Mouse (Mus musculus) CH12.LX (cell line): ENCODE data around the gene Tbx22. TPM values are rescaled to one million over a fixed set of nuclear protein-coding genes. Genes with fewer than 3 reads are reported as not detected.

ENCODE experiments used
- DNase-seq: peaks from one replicate; pipeline ENCODE4 v3.0.0-alpha.2; 2013; ENCODE audit errors: extremely low read depth
- H3K27ac ChIP-seq: 2 replicates; pipeline ENCODE4 v1.5.1; 2012; ENCODE audit warnings: low read depth, mild to moderate bottlenecking, control low read depth, moderate library complexity; ENCODE audit not compliant: insufficient read depth
- H3K27me3 ChIP-seq: replicated peaks from 2 replicates; pipeline ENCODE3; 2012; ENCODE audit warnings: inconsistent platforms
- H3K36me3 ChIP-seq, 2 experiments: replicated peaks in 1 of 2; 2 replicates each; pipeline versions ENCODE3 to v1.6.1; 2012; ENCODE audit warnings: inconsistent platforms in 1 of 2, low read length in 1 of 2, mild to moderate bottlenecking in 1 of 2, mixed read lengths in 1 of 2, moderate library complexity in 1 of 2; ENCODE audit not compliant: control insufficient read depth in 1 of 2, insufficient read depth in 1 of 2
- H3K4me1 ChIP-seq, 2 experiments: 2 replicates each; pipeline ENCODE4 v1.6.1; 2012; ENCODE audit warnings: inconsistent platforms in 1 of 2, moderate library complexity in 1 of 2; ENCODE audit not compliant: insufficient read depth in 2 of 2, control insufficient read depth in 1 of 2
- H3K4me2 ChIP-seq: 2 replicates; pipeline ENCODE4 v1.6.1; 2012; ENCODE audit warnings: low read depth, mild to moderate bottlenecking, control low read depth; ENCODE audit not compliant: poor library complexity, insufficient read depth, severe bottlenecking
- H3K4me3 ChIP-seq, 3 experiments: fragments of 150-350 bp in 1 of 3; sonication (generic) in 1 of 3; replicated peaks in 1 of 3; 2 replicates each; pipeline versions ENCODE3 to v1.5.1; 2011 to 2012; ENCODE audit warnings: low read depth in 2 of 3, low read length in 2 of 3, mild to moderate bottlenecking in 2 of 3, moderate library complexity in 2 of 3, control low read depth in 1 of 3, improper control_type of control experiment in 1 of 3, inconsistent platforms in 1 of 3, mixed read lengths in 1 of 3; ENCODE audit not compliant: poor library complexity in 1 of 3
- H3K79me2 ChIP-seq: replicated peaks from 2 replicates; pipeline ENCODE4 v1.6.1; 2012; ENCODE audit warnings: mild to moderate bottlenecking, moderate library complexity; ENCODE audit not compliant: control insufficient read depth, poor library complexity, insufficient read depth, severe bottlenecking; ENCODE audit errors: extremely low read depth
- H3K9ac ChIP-seq: 2 replicates; pipeline ENCODE4 v1.6.1; 2012; ENCODE audit warnings: low read depth, mild to moderate bottlenecking, control low read depth, moderate library complexity; ENCODE audit not compliant: insufficient read depth
- H3K9me3 ChIP-seq: replicated peaks from 2 replicates; pipeline ENCODE3; 2012; ENCODE audit warnings: low read length, inconsistent platforms, mixed read lengths
- BHLHE40 ChIP-seq: IDR thresholded peaks from 2 replicates; pipeline ENCODE4 v1.6.1; 2011; ENCODE audit warnings: mild to moderate bottlenecking, low read depth, low read length, improper control_type of control experiment
- CHD2 ChIP-seq: IDR thresholded peaks from 2 replicates; pipeline ENCODE4 v1.6.1; 2011; ENCODE audit warnings: low read length, improper control_type of control experiment
- CTCF ChIP-seq, 2 experiments: IDR thresholded peaks in 1 of 2; conservative IDR thresholded peaks in 1 of 2; 2 replicates each; pipeline ENCODE4 v1.5.1; 2011 to 2012; ENCODE audit warnings: low read depth in 2 of 2, low read length in 2 of 2, improper control_type of control experiment in 1 of 2, inconsistent platforms in 1 of 2, mild to moderate bottlenecking in 1 of 2, moderate library complexity in 1 of 2
- E2F4 ChIP-seq: IDR thresholded peaks from 2 replicates; pipeline ENCODE4 v1.6.1; 2011; ENCODE audit warnings: low read depth, low read length, improper control_type of control experiment; ENCODE audit not compliant: insufficient replicate concordance
- ELF1 ChIP-seq: IDR thresholded peaks from 2 replicates; pipeline ENCODE4 v1.6.1; 2014; ENCODE audit warnings: low read depth, mild to moderate bottlenecking, inconsistent platforms, low read length, improper control_type of control experiment
- EP300 ChIP-seq: IDR thresholded peaks from 2 replicates; pipeline ENCODE4 v1.6.1; 2011; ENCODE audit warnings: low read length, improper control_type of control experiment
- GABPA ChIP-seq: IDR thresholded peaks from 2 replicates; pipeline ENCODE4 v1.6.1; 2012; ENCODE audit warnings: low read depth, low read length, improper control_type of control experiment, inconsistent platforms; ENCODE audit not compliant: insufficient replicate concordance
- IRF4 ChIP-seq: IDR thresholded peaks from 2 replicates; pipeline ENCODE4 v1.6.1; 2014; ENCODE audit warnings: low read depth, mild to moderate bottlenecking, inconsistent platforms, low read length, improper control_type of control experiment
- JUN ChIP-seq: IDR thresholded peaks from 2 replicates; pipeline ENCODE4 v1.6.1; 2011; ENCODE audit warnings: low read depth, mild to moderate bottlenecking, low read length, improper control_type of control experiment, moderate library complexity; ENCODE audit not compliant: insufficient read depth
- JUND ChIP-seq: conservative IDR thresholded peaks from 2 replicates; pipeline ENCODE4 v1.6.1; 2011; ENCODE audit warnings: low read depth, low read length, improper control_type of control experiment
- MAFK ChIP-seq: IDR thresholded peaks from 2 replicates; pipeline ENCODE4 v1.6.1; 2011; ENCODE audit warnings: low read length, improper control_type of control experiment; ENCODE audit not compliant: insufficient replicate concordance
- MAX ChIP-seq: IDR thresholded peaks from 2 replicates; pipeline ENCODE4 v1.6.1; 2011; ENCODE audit warnings: low read length, improper control_type of control experiment
- MYC ChIP-seq: IDR thresholded peaks from 2 replicates; pipeline ENCODE4 v1.6.1; 2011; ENCODE audit warnings: low read depth, mild to moderate bottlenecking, improper control_type of control experiment, low read length
- NELFE ChIP-seq: IDR thresholded peaks from 2 replicates; pipeline ENCODE4 v1.6.1; 2011; ENCODE audit warnings: low read depth, low read length, improper control_type of control experiment
- POLR2A ChIP-seq: IDR thresholded peaks from 2 replicates; pipeline ENCODE4 v1.6.1; 2011; ENCODE audit warnings: low read depth, mild to moderate bottlenecking, improper control_type of control experiment, low read length
- RCOR1 ChIP-seq: conservative IDR thresholded peaks from 2 replicates; pipeline ENCODE4 v1.6.1; 2012; ENCODE audit warnings: low read depth, mild to moderate bottlenecking, inconsistent platforms, low read length, improper control_type of control experiment
- TBP ChIP-seq: conservative IDR thresholded peaks from 2 replicates; pipeline ENCODE4 v1.6.1; 2011; ENCODE audit warnings: low read depth, low read length, improper control_type of control experiment
- TCF12 ChIP-seq: IDR thresholded peaks from 2 replicates; pipeline ENCODE4 v1.6.1; 2014; ENCODE audit warnings: low read depth, mild to moderate bottlenecking, inconsistent platforms, low read length, improper control_type of control experiment
- USF1 ChIP-seq: IDR thresholded peaks from 2 replicates; pipeline ENCODE4 v1.6.1; 2014; ENCODE audit warnings: low read depth, mild to moderate bottlenecking, inconsistent platforms, low read length, improper control_type of control experiment
- USF2 ChIP-seq: conservative IDR thresholded peaks from 2 replicates; pipeline ENCODE4 v1.6.1; 2011; ENCODE audit warnings: low read depth, low read length, improper control_type of control experiment
- ZC3H11A ChIP-seq: IDR thresholded peaks from 2 replicates; pipeline ENCODE4 v1.6.1; 2012; ENCODE audit warnings: low read depth, mild to moderate bottlenecking, inconsistent platforms, low read length, improper control_type of control experiment
- ZMIZ1 ChIP-seq: IDR thresholded peaks from 2 replicates; pipeline ENCODE4 v1.6.1; 2012; ENCODE audit warnings: low read depth, mild to moderate bottlenecking, inconsistent platforms, low read length, improper control_type of control experiment
- ZNF384 ChIP-seq: IDR thresholded peaks from 2 replicates; pipeline ENCODE4 v1.6.1; 2012; ENCODE audit warnings: low read depth, low read length, improper control_type of control experiment, inconsistent platforms
- dilution Hi-C: fragments of 300-500 bp; cut with MboI; formaldehyde crosslinking; loops from 2 replicates; pipeline ENCODE4 v1.14.3; 2020; ENCODE audit warnings: low sequenced_read_pairs; ENCODE audit not compliant: extremely low pct_unique_long_range_greater_than_20kb, extremely low pct_ligation_motif_present
- in situ Hi-C: fragments of 300-500 bp; cut with MboI; formaldehyde crosslinking; loops from 3 replicates; pipeline ENCODE4 v1.14.3; 2019; ENCODE audit warnings: low sequenced_read_pairs, low pct_ligation_motif_present, low pct_unique_long_range_greater_than_20kb, mixed read lengths
- polyA plus RNA-seq: library from polyadenylated mRNA; unstranded; fragments of >175 nt; gene quantifications from 2 replicates; pipeline ENCODE4 v1.2.1, GENCODE M21; 2012; ENCODE audit warnings: low read depth; ENCODE audit not compliant: insufficient read length
- total RNA-seq, 2 experiments: library from RNA; depleted of rRNA; stranded (reverse); fragments of 300-350 nt in 1 of 2; fragments of >200 nt in 1 of 2; gene quantifications; 2 replicates each; pipeline ENCODE4 v1.2.3; 2012 to 2014

Tbx22 gene
- total RNA-seq (2012; rRNA removed) (not detected in 2 replicates), total RNA-seq (2014; rRNA removed) (0.35 TPM in 1 of 2 replicates, not detected in the other), polyA plus RNA-seq (not detected in 2 replicates)

- Histone ChIP-seq H3K79me2 (no peaks in the 10 kb centered on the region), H3K27ac (no peak within 1 kb of the TSS), H3K36me3 (no peaks in the 10 kb centered on the region), H3K9ac (no peak within 1 kb of the TSS), H3K4me2 (no peak within 1 kb of the TSS), H3K27me3 (no peaks in the 10 kb centered on the region), H3K4me3 (no peak within 1 kb of the TSS)
- dilution Hi-C loops, result no loop called here
- in situ Hi-C loops, result no loop called here
- no peak for DNase-seq
- no peak for TF ChIP-seq ZMIZ1
- no peak for TF ChIP-seq RCOR1
- no peak for TF ChIP-seq ZC3H11A
- TF ChIP-seq POLR2A, result no peak
- no peak for TF ChIP-seq IRF4
- no peak for TF ChIP-seq USF2
- TF ChIP-seq E2F4, result no peak
- TF ChIP-seq MYC, result no peak
- no peak for TF ChIP-seq TBP
- TF ChIP-seq, all 38 proteins: peak for 0
- Histone ChIP-seq H3K9me3 (no peaks in the 10 kb centered on the region), H3K4me1 (no peaks in the 10 kb centered on the region)
These were observed at the start of gene Tbx22 for GRCm38 (mm10) chrX:107667664-107668063. Gene Tbx22, plus strand, starts transcription at chrX:107667964.

- H3K27me3 ChIP-seq, result no peaks in the 10 kb centered on the region
- H3K9ac ChIP-seq, result no peak overlapping the region
- no peak overlapping the region for H3K4me3 ChIP-seq
- H3K27ac ChIP-seq, result no peak overlapping the region
- no peaks in the 10 kb centered on the region for H3K79me2 ChIP-seq
- H3K4me1 ChIP-seq, result no peaks in the 10 kb centered on the region
- no peak for DNase-seq
- in situ Hi-C loops (no loop called here), dilution Hi-C loops (no loop called here)
- no peak for TF ChIP-seq JUND
- TF ChIP-seq MAFK, result no peak
- no peak for TF ChIP-seq ZNF384
- no peak for TF ChIP-seq ZMIZ1
- TF ChIP-seq CTCF (conservative IDR thresholded peaks at IDR 0.05 in 1 of 2, IDR thresholded peaks at IDR 0.05 in 1 of 2; ENCODE audit: low read depth in 2 of 2, low read length in 2 of 2), result peak in 1 of 2 experiments; percentile 37; a peak in 2 of 4 replicates
- TF ChIP-seq MAX, result no peak
- H3K36me3 ChIP-seq, result no peaks in the 10 kb centered on the region
- H3K9me3 ChIP-seq, result no peaks in the 10 kb centered on the region
- H3K4me2 ChIP-seq, result no peak overlapping the region
These were observed 913 bp downstream of the Tbx22 start for GRCm38 (mm10) chrX:107668677-107669076.

GRCm38 (mm10) chrX:107679203-107679602, 11.4 kb downstream of the Tbx22 start:
- H3K9me3 ChIP-seq, result no peaks in the 10 kb centered on the region
- no peaks in the 10 kb centered on the region for H3K27me3 ChIP-seq
- no peak overlapping the region for H3K4me3 ChIP-seq
- H3K79me2 ChIP-seq, result no peaks in the 10 kb centered on the region
- no peaks in the 10 kb centered on the region for H3K4me1 ChIP-seq
- peak overlapping the region; percentile 15; the same call in 1 of the 2 replicates for H3K4me2 ChIP-seq
- no peaks in the 10 kb centered on the region for H3K36me3 ChIP-seq
- H3K9ac ChIP-seq, result no peak overlapping the region
- H3K27ac ChIP-seq, result no peak overlapping the region
- in situ Hi-C loops, result no loop called here
- DNase-seq, result no peak
- dilution Hi-C loops, result no loop called here
- TF ChIP-seq USF1, result no peak
- TF ChIP-seq GABPA, result no peak
- TF ChIP-seq TCF12, result no peak
- TF ChIP-seq JUN, result no peak
- no peak for TF ChIP-seq ELF1
- TF ChIP-seq MAFK, result no peak
- TF ChIP-seq NELFE, result no peak
- TF ChIP-seq EP300, result no peak
- no peak for TF ChIP-seq BHLHE40
- no peak for TF ChIP-seq MYC
- no peak for TF ChIP-seq CHD2
- no peak for TF ChIP-seq ZC3H11A
